Mouse (Mus musculus): ENCODE measurements around the gene Chmp3.

Chmp3 gene

GRCm38 (mm10) chr6:71543686-71544499 lies at the start of gene Chmp3:
TSS of gene Chmp3 (plus strand) at chr6:71543797.
- peak; percentile 95 for DNase-seq

DNA sequence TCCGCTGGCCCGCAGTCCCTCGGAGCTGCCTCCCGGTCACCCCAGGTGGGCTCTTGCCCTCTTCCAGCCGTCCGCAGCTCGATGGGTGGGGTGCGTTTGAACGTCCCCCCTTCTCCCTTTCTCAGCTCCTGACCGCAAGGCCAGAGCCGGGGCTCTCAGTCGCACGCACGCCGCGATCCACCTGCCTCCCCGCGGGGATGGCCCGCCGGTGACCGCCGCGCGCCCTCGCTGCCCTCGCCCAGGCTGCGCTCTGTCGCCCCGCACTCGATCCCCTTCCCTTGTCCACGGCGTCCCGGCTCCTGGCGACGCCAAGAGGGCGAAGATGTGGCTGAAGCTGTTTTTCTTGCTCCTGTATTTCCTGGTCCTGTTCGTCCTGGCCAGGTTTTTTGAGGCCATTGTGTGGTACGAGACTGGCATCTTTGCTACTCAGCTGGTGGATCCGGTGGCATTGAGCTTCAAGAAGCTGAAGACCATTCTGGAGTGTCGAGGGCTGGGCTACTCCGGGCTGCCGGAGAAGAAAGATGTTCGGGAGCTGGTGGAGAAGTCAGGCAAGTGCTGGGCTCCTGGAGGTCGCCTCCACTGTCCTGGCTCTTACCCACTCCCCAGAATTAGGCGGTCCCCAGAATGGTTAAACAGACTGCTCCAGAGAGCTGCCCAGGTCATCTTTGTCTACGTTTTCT lies 49.1 kb upstream of the Chmp3 start:
- peak; percentile 43 for DNase-seq

- DNase-seq, result no peak
These were observed 43.0 kb upstream of the Chmp3 start for GRCm38 (mm10) chr6:71500575-71500974.

GRCm38 (mm10) chr6:71503001-71503400 lies 40.6 kb upstream of the Chmp3 start:
- no peak for DNase-seq

- DNase-seq, result no peak
These were observed 39.9 kb upstream of the Chmp3 start for GRCm38 (mm10) chr6:71503670-71504069.

DNA sequence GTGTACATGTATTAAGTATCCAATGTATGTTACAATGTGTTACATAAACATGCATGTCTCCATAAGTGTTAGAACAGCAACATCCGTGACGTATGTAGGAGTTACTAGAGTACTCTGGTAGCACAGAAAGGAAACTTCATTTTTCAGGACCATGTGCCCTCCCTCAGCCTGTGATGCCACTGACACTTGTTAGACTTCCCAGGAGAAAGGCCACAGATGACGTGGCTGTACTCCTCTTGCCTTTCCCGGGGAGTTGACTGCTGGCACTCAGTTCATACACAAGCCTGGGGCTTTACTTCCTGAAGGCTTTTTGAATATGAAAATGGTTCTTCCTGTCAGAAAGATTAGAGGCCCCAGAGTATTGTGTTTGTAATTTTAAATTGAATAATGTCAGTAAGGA lies 39.5 kb upstream of the Chmp3 start:
- no peak for DNase-seq

DNA sequence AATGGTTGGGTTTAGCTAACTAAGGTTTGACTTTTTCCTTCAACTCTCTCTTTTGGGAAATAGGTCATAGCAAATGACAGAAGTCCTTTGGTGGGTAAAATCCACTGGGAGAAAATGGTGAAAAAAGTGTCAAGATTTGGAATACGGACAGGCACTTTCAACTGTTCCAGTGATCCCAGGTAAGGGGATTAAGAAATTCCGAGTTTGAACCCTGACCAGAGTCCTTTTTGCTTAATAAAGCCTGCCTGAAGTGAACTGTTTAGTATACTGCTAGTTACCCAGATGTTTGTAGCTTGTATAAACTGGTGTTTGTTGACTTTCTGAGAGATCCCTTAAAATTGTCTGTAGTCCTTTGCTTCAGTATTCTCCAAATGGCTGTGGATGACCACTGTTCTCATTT lies 37.9 kb upstream of the Chmp3 start:
- DNase-seq, result no peak

DNA sequence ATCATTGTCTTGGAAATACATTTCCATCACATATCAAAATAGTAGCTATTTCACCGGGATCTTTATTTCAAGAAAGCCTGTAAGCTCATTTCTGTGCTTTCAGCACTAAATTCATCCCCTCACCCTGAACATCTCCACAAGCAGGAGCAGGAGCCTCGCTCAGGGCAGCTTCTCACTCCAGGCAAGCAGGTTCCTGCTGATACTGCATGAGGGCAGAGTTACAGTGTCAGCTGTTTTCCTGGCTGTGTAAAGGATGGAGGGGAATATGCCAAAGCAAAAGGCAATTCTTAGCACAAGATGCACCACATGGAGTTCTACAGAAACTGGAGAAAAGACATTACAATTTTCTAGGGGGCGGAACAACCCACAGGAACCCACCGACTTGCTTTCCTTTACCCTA lies 24.1 kb upstream of the Chmp3 start:
- no peak for DNase-seq

DNA sequence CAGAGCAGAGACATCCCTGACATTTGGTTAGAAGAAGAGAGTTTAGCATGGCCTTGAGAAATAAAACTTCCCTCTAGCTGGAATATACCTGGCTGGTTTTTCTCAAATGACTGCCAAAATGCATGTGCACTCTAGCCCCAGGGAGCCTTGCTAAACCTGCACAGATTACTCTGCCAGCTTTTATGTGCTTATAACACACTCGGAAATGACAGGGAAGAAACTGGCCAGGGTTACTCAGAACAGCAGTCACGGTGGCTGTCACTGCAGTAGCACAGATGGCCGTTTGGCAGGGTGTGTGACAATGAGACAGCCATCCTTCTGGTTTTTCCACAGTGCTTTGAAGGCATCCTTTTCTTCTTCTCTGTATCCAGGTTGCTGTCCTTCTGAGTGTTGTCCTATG lies 18.0 kb upstream of the Chmp3 start:
- DNase-seq, result no peak

- no peak for DNase-seq
These were observed 16.5 kb upstream of the Chmp3 start for GRCm38 (mm10) chr6:71527056-71527455.

- no peak for DNase-seq
These were observed 15.8 kb upstream of the Chmp3 start for GRCm38 (mm10) chr6:71527826-71528225.

- no peak for DNase-seq
These were observed 13.4 kb upstream of the Chmp3 start for GRCm38 (mm10) chr6:71530176-71530575.

DNA sequence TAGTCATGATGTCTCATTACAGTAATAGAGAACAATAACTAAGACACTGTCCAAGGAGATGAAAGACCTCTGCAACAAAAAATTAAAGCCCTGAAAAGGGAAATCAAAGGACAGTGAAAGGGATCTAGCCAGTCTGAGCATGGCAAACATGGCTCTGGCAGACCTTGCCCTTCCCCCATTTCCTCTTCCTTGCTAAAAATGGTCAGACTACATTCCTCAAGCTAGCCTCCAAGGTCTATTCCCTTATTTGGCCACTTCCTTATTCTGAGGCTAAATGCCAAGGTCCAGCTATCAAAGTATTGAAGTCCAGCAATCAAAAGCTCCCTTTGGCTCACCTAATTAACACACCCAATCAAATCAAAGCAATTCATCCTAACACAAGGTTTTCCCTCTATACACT lies 6.3 kb upstream of the Chmp3 start:
- DNase-seq, result no peak

DNA sequence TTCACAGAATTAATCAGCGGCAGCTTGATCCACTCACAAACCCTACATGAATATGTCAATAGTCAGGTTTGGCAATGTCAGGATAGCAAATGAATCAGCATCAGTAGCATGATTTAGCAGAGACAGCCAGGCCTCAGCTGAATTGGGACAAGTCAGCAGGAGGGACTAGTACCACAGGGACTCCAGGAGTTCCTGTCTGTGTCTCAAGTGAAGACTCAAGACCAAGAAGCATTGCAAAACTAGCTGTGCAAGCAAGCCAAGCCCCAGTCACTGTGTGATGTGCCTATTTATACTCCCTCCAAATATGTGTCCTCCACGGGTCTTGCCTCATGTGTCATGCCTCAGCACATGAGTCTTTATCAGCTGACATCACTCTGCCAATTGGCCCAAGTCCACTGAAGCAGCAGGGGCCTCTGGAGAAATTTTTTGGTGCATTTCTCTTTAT lies 11.9 kb downstream of the Chmp3 start:
- DNase-seq, result no peak

DNA sequence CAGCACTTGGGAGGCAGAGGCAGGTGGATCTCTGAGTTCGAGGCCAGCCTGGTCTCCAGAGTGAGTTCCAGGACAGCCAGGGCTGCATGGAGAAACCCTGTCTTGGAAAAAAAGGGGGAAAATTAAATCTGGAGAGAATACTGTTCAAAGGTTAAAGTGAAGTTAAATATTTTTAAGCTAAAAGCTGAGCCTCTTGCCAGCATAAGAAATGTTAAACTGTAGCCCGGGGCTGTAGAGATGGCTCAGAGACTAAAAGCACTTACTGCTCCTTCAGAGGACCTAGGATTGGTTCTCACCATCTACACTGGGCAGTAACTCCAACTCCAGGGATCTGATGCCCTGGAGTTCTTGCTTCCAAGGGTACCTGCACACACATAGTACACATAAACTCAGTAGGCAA lies 13.2 kb downstream of the Chmp3 start:
- no peak for DNase-seq

GRCm38 (mm10) chr6:71568616-71569015 lies 25.0 kb downstream of the Chmp3 start:
- no peak for DNase-seq

DNA sequence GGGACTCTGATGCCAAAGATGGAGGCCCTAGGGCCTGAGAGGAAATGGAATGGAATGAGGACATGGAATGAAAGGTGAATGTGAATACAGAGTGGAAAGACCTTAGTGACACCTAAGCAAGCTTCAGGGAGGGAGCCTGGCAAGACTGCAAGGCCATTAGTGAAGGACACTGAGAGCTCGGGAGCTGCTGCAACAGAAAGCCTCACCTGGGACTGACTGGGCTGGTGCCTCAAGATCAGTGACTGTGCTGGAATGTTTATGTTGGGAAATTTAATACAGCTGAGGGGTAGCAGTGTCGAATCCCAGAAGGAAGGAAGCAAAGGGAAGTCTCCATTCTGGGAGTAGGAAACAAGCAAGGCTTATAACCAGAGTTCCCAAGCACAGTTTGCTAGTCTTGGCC lies 25.4 kb downstream of the Chmp3 start:
- DNase-seq, result no peak

- no peak for DNase-seq
These were observed 31.8 kb downstream of the Chmp3 start for GRCm38 (mm10) chr6:71575359-71575758.

DNA sequence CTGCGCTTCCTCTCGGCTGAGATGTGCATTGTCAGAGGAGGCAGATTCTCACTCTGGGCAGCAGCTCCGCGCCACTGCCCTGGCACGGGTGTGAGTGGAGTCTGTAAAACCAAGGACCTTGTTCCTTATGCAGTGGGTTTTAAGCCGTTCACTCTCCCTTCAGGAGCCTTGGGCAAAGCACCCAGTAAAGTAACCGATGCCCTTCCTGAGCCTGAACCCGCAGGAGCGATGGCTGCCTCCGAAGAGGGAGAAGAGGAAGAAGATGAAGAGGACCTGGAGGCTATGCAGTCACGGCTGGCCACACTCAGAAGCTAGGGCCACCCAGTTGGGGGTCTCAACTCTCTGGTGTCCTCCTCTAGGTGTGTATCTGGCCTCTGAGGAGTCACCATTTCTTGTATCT lies 35.9 kb downstream of the Chmp3 start:
- no peak for DNase-seq

GRCm38 (mm10) chr6:71583198-71583597 lies 39.6 kb downstream of the Chmp3 start:
- DNase-seq, result no peak

- DNase-seq, result no peak
These were observed 45.8 kb downstream of the Chmp3 start for GRCm38 (mm10) chr6:71589401-71589800.

- DNase-seq, result peak; percentile 10
These were observed 46.6 kb downstream of the Chmp3 start for GRCm38 (mm10) chr6:71590154-71590553.

GRCm38 (mm10) chr6:71607756-71608155 lies 64.2 kb downstream of the Chmp3 start:
- no peak for DNase-seq

DNA sequence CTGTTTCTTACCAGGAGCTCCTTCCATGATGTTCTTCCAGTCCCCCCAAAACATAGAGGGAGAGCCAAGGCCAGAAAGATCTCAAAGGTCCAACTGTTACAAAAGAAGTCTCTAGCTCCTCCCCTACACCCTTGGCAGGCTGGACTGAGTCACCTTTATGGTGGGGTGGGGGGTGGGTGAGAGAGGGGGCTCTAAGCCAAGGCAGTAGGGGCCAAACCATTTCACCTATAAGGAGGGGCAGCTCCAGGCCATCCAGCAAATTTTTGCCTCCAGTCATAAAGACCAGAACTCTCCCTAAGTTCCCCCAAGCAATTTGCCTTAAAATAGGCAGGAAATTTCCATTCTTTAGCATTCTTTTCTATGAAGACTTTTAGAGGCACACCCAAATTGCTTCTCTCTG lies 65.4 kb downstream of the Chmp3 start:
- DNase-seq, result no peak

- no peak for DNase-seq
These were observed 66.4 kb downstream of the Chmp3 start for GRCm38 (mm10) chr6:71609968-71610367.

Measured in kidney, adult 11 months (tissue).